Mouse (Mus musculus): ENCODE results near the gene Lama4. TPM values are rescaled to one million over a fixed set of nuclear protein-coding genes. Genes with fewer than 3 reads are reported as not detected.

Gene Lama4
- total RNA-seq, 2 experiments from 2014 or later: 3.6 to 4.5 TPM

- no peak for DNase-seq
Observed at GRCm38 (mm10) chr10:38994719-38995450, 29.6 kb downstream of the Lama4 start.

DNA sequence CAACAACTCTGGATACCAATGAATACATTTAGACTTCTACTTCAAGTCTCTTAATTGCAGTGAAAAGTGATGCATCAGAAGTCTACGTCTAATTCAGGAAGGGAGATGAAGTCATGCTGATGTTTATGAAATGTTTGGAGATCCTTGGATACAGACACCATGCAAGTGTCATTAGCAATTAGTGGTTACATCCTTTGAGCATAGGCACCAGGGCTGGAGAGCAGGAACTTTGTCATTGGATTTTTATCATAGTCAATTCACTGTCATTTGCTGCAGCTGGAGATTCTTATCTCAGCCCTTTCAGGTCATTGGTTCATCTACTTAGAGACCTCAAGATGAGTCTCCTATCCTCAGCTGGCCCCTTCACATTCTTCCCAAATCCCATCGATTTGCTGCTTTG is 30.6 kb downstream of the Lama4 start:
- no peak for DNase-seq

GRCm38 (mm10) chr10:39000951-39001350 is 35.6 kb downstream of the Lama4 start:
- DNase-seq: no peak

DNA sequence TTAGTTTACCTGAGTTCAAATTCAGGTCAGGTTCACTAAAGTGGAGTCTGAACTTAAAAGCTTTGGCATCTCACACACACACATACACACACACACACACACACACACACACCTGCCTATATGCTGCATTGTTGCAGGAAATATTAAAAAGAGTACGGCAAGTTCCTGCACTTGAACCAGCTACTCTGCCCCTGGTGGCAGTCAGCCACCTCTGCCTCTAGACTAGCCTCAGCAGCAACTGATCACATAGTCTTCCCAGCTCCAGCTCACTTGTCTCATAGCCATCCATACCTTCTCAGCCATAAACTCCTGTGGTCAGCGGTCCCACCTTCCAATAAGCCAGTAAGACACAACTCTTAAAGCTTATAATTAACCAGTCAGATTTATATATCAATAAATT is 37.2 kb downstream of the Lama4 start:
- no peak for DNase-seq

GRCm38 (mm10) chr10:39003520-39003919 is 38.2 kb downstream of the Lama4 start:
- DNase-seq: no peak

DNA sequence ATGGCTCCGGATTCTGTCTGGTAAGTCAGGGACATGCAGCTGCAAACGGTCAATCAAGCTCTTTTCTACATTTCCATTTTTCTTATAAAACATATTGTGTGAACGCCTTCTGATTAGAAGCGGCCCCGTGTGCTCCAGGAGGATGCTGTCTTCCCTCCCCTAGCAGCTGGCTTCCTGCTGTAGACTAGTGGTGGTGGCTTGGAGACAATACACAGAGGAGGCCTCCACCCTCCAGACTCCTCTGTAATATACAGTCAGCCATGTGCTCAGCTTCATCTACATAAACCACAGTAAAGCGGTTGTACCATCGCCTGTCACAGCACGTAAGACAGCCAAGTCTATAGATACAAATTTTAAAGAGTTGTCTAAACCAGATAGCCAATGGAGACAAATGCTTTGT is 40.2 kb downstream of the Lama4 start:
- DNase-seq: no peak

DNA sequence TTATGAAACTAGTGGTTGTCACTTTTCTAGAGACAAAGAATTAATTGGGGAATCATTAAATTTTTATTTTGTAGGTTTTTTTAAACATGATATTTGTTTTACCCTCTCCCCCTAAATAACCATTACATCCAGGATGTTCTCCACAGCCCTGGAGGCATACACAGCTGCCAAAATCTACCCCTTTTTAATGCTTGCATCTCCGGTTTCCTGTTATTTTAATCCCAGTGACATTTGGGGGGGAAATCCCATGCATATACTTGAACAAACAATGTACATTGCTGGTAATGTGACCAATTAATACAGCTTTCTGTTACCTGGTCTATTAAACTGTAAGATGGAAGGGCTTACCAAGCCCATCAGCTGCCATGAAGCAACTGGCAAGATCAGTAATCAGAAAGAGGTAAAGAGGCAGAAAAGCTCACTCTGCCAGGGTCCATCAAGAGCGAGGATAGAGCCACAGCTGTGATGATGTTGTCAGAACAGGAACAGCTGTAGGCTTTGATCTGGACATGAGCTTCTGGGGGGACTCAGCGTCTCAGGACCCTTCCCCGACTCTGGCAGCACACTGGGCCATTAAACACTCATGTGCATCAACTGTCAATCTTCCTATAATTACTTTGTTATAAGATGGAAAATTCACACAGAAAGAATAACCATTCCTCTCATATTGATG is 41.3 kb downstream of the Lama4 start:
- no peak for DNase-seq

DNA sequence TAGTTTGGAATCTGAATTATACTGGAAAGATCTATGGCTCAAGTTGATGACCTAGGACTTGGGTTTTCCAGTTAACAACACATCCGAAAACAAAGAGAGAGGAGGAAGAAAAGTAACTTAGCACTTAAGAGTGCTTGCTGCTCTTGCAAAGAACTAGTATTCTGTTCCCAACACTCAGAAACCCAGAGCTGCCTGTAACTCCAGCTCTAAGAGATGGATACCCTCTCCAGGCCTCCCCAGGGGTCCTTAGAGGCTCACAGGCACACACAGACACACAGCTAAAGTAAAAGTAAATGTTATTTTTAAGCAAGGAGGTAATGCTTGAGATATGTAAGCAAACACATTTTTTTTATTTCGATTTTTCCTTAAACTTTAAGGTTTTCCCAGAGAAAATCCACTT is 49.5 kb downstream of the Lama4 start:
- no peak for DNase-seq

DNA sequence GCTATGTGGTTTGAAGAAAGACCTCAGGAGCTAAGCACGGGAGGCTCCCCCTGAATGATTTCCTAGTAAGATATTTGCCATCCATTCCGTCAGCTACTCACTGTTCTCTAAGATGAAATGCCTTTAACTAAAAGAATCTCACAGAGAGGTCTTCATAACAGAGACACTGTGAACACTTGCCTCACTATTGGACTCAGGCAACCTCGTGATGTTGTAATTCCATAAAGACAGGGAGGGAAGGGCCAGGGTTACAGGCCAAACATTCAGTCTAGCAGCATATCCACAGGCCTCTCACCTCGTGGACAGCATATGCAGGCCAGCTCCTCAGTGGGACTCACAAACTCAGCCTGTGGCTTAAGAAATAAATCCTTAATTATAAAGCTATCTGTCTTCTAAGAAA is 52.7 kb downstream of the Lama4 start:
- no peak for DNase-seq

DNA sequence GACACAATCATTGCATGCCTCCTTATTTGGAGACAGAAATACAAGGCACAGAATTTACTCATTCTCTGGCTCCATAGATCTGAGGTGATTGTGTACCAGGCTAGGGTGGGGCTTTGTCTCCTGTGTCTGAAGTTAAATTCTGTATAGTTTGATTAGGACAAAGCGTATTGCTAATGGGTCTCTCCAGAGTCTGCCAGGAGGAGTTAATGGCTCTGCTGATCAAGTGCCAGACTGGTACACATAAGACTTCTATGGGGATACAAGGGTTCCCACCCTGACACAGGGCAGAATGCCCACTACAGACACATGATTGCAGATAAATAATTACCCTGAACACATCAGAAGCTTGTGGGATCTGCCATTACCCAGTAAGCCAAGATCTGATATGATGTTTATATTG is 53.3 kb downstream of the Lama4 start:
- DNase-seq: no peak

- no peak for DNase-seq
Observed at GRCm38 (mm10) chr10:39023618-39024256, 58.4 kb downstream of the Lama4 start.

DNA sequence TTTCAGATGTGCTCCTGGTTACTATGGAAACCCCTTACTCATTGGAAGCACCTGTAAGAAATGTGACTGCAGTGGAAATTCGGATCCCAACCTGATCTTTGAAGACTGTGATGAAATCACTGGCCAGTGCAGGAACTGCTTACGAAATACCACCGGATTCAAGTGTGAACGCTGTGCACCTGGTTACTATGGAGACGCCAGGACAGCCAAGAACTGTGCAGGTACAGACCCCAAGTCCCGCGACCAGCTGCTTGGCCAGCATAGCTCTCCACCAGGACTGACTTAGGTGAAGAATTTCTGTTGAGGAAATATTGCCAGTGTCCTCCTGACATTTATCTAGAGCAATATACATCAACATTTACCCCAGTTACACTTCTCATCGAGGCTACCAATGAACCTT is 61.2 kb downstream of the Lama4 start:
- DNase-seq: no peak

DNA sequence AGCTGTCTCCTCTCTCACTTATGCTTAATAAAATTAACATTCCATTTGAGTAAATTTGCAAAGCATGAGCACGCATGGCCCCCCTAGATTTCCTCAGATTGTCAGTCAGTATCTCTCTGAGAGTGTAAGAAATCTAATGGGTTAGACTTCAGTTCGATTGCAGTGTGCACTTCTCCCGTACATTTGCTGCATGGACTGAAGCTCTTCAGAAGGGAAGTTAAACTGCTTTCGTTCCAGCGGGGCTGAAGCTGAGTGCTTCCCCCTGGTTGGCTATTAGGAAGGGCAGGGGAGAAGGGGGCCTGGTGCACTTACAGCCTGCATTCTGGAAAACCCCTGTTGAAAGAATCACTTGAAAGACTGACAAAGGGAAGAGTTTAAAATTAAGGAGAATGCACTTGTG is 61.7 kb downstream of the Lama4 start:
- no peak for DNase-seq

DNA sequence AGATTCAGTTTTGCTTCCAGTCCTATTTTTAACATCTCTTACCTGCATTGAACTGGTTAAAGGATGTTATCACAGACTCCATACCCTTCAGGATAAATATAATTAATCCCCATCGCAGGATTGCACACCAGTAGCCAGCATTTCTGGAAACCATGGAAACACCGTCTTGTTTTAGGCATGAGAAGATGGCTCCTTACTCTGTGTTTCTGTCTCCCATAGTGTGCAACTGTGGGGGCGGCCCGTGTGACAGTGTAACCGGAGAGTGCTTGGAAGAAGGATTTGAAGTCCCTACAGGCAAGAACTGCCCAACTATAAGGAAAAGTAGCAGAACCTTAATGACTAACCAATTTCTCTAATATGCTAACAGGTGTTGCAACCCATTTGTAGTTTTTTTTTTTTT is 63.1 kb downstream of the Lama4 start:
- DNase-seq: no peak

- DNase-seq: no peak
Observed at GRCm38 (mm10) chr10:39029297-39030147, 64.2 kb downstream of the Lama4 start.

DNA sequence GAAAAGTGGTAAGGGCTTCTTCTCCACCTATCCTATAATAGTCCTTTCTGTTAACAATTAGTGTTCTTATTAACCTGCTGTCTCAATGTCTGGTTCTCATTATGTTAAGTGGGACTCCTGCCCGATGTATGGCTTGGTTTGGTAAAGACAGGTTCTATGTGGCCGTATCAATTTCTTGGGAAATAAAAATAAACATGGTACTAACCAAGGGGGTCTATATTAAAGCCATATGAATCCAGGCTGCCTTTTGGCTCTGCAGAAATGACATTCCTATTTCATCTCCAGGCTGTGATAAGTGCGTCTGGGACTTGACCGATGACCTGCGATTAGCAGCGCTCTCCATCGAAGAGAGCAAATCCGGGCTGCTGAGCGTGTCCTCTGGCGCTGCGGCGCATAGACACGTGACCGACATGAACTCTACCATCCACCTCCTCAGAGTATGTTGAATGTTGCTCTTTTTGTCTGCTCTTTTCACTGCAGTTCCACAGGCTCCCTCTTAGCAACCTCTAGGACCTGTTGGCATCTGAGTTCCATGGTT is 64.9 kb downstream of the Lama4 start:
- no peak for DNase-seq

GRCm38 (mm10) chr10:39039564-39039963 is 74.2 kb downstream of the Lama4 start:
- no peak for DNase-seq

GRCm38 (mm10) chr10:39040026-39040425 is 74.7 kb downstream of the Lama4 start:
- DNase-seq: no peak

DNA sequence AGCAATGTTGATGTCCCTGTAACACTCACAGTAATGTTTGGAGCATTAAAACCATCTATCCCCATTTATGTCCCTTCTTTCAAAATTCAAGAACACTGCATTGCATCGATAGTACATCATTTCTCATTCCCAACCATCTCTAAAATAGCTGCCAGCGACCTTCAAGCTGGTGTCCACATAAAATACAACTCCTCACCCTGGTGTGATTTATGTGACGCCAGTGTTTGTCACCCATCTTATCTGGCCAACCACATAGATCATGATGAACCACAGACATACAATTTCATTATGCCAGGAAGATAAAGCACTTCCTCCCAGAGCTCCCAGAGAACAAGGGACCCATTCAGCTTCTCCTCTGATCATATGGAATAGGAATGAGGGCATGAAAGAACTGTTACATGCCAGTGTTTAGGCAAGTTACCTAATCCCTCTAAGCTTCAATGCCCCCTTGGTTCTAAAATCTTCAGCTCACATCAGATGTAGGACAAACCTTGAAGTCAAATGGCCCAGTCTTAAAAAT is 79.2 kb downstream of the Lama4 start:
- DNase-seq: no peak

DNA sequence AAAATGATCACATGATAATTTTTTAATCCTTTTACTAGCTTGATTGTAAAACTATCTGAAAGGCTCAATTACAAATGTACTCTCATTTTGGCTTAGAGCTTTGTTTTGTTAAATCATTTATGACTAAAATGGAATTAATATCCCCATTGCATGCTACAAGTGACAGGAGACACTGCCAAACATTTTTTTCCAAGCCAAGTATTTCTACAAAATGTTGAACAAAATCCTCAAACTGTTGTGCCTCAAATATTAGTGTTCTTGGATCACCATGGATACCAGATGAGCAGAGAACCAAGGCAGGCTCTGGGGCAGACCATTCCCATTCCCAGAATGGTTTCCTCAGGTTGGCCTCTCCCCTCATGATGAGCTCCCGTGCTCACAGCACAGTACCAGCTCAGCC is 79.8 kb downstream of the Lama4 start:
- no peak for DNase-seq

- DNase-seq: no peak
Observed at GRCm38 (mm10) chr10:39047775-39048174, 82.5 kb downstream of the Lama4 start.

- no peak for DNase-seq
Observed at GRCm38 (mm10) chr10:39049581-39050294, 84.4 kb downstream of the Lama4 start.
